Mouse (Mus musculus): ENCODE measurements around the gene Cdh4.

DNA sequence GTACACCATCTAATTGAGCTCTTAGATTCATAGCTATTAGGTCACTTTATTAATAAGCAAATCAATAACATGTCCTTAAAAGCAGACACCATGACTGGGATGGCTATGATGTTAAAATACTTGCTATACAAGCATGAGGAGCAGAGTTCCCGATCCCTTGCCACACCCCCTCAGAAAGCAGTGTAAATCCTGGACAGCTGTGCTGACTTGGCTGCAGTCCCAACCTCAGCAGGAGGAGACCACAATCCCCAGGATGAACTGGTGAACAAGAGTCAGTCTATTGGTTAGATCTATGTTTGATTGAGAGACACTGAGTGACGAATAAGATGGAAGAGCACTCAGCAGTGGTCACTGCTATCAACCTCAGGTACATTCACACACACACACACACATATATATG lies 29.3 kb upstream of the Cdh4 start:
- no peak for TF ChIP-seq POLR2A (IDR thresholded peaks at IDR 0.05; ENCODE audit: low read depth, low read length)
- no peak for TF ChIP-seq CTCF (IDR thresholded peaks at IDR 0.05; ENCODE audit: borderline replicate concordance, insufficient read depth, low read length)

Measured in embryonic fibroblast, embryonic 13.5 days (primary cell).